Mouse (Mus musculus): Measurements from ENCODE around the gene Orm1. TPM values are rescaled to one million over a fixed set of nuclear protein-coding genes. Genes with fewer than 3 reads are reported as not detected.
"Not testable (repeated sequence)": the region's sequence is repeated elsewhere in the genome, so short reads cannot be mapped to it uniquely, and the experiment has no call there.

The Orm1 gene
- polyA plus RNA-seq, 1 experiment from 2014 or later = not detected

GRCm38 (mm10) chr4:63319566-63319965 is 24.8 kb upstream of the Orm1 start:
- H3K4me1 ChIP-seq, H3K27ac ChIP-seq, H3K9ac ChIP-seq: not testable (repeated sequence)

DNA sequence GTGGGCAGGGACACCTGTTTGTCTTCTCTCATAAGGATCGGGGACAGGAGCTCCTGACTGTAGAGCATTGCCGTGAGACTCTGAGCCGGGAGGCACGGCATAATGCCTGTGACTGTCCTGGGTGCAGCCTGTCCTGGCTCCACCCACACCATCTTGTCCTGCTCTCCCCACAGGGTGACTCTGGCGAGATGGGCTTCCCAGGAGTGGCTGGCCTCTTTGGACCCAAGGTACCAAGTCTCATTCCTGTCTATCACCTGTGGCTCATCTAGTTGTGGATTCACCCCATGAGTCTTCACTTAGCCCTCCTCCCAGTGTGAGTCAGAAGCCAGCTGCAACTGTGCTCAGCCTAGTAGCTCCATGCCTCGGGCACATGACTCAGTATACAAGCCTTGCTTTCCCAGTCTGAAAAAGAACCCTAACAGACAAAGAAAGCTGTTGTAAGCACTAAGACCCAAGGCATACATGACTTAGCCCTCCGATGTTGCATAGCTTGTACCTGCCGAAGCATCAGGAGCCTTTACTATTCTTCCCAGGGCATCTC is 21.0 kb upstream of the Orm1 start:
- WGBS = 86% methylated on average over 8 of the region's 8 CpGs
- ATAC-seq (replicated peaks) = no peak
- H3K27me3 ChIP-seq (replicated peaks) = no peaks in the 10 kb centered on the region
- H3K9me3 ChIP-seq = peaks cover 4% of the 10 kb centered on the region; the same call in 1 of the 2 replicates
- H3K36me3 ChIP-seq (replicated peaks) = no peaks in the 10 kb centered on the region
- H3K4me3 ChIP-seq = no peak overlapping the region
- H3K9ac ChIP-seq = no peak overlapping the region
- H3K4me2 ChIP-seq = no peak overlapping the region
- H3K27ac ChIP-seq = no peak overlapping the region
- H3K4me1 ChIP-seq = no peaks in the 10 kb centered on the region

More at GRCm38 (mm10) chr4:63319566-63319965, 24.8 kb upstream of the Orm1 start:
- H3K4me3 ChIP-seq; ATAC-seq (replicated peaks); H3K4me2 ChIP-seq; H3K9me3 ChIP-seq; H3K36me3 ChIP-seq (replicated peaks); H3K27me3 ChIP-seq (replicated peaks): not testable (repeated sequence)
- 23% methylated on average over 3 of the region's 3 CpGs for WGBS

- H3K36me3 ChIP-seq (replicated peaks) = no peaks in the 10 kb centered on the region
- H3K4me3 ChIP-seq = no peak overlapping the region
- H3K9ac ChIP-seq = no peak overlapping the region
- no peaks in the 10 kb centered on the region for H3K27me3 ChIP-seq (replicated peaks)
- H3K4me2 ChIP-seq = no peak overlapping the region
- no peak for ATAC-seq (replicated peaks)
- no peaks in the 10 kb centered on the region for H3K4me1 ChIP-seq
- no peaks in the 10 kb centered on the region for H3K9me3 ChIP-seq
- WGBS = 84% methylated on average over 4 of the region's 4 CpGs
- H3K27ac ChIP-seq = no peak overlapping the region
Measured at GRCm38 (mm10) chr4:63333403-63333802, 11.0 kb upstream of the Orm1 start.

GRCm38 (mm10) chr4:63338414-63339076 is 5.8 kb upstream of the Orm1 start:
- WGBS = 61% methylated on average over 3 of the region's 3 CpGs

DNA sequence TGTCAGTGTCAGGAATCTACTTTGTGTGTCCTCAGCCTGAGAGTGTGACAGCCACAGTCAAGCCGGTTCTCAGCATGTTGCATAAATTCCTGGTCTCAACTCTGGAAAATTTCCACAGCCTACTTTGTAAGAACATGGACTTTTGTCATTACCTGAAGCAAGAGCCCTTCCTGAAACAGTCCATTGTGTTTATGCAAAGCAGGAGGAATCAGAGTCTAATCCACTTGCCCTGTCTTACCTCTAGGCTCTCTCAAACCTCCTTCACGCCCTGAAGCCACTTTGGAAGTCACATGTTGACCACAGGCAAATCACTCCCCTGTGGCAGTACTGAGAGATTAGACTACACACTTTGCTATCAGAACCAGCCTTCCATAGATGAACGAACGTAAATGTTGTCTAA is 1.9 kb upstream of the Orm1 start:
- no peak overlapping the region for H3K27ac ChIP-seq

More at GRCm38 (mm10) chr4:63338414-63339076, 5.8 kb upstream of the Orm1 start:
- Histone ChIP-seq H3K9me3 (no peaks in the 10 kb centered on the region), H3K36me3 (replicated peaks) (no peaks in the 10 kb centered on the region), H3K4me1 (no peaks in the 10 kb centered on the region), H3K9ac (no peak overlapping the region), H3K27ac (no peak overlapping the region), H3K4me3 (no peak overlapping the region), H3K4me2 (no peak overlapping the region), H3K27me3 (replicated peaks) (no peaks in the 10 kb centered on the region)
- ATAC-seq (replicated peaks) = no peak

DNA sequence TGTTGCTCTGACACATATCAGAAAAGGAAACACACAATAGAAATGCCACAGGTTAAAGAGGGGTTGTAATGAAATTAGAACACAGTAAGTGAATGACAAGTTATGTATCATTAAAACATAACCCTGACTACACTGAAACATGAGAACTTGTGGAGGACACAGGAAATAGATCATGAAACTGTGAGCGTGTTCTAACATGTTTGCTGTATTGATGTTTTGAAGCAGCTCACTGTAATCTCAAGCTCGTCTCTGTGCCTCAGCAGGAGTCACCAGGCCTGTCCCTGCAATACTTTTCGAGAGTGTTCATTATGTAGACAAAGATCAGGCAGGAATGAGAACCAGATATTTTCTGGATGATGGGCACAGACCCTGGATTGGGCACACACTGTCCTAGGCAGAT is 752 bp upstream of the Orm1 start:
- no peak overlapping the region for H3K9ac ChIP-seq
- no peaks in the 10 kb centered on the region for H3K27me3 ChIP-seq (replicated peaks)
- H3K4me3 ChIP-seq = no peak overlapping the region
- no peak overlapping the region for H3K27ac ChIP-seq
- H3K4me2 ChIP-seq = no peak overlapping the region
- 67% methylated on average over 3 of the region's 3 CpGs for WGBS
- no peak for ATAC-seq (replicated peaks)
- no peaks in the 10 kb centered on the region for H3K36me3 ChIP-seq (replicated peaks)
- H3K9me3 ChIP-seq = no peaks in the 10 kb centered on the region
- no peaks in the 10 kb centered on the region for H3K4me1 ChIP-seq

More for the DNA sequence above, 1.9 kb upstream of the Orm1 start:
- Histone ChIP-seq H3K9me3 (no peaks in the 10 kb centered on the region), H3K4me3 (no peak overlapping the region), H3K27me3 (replicated peaks) (no peaks in the 10 kb centered on the region), H3K9ac (no peak overlapping the region), H3K4me1 (no peaks in the 10 kb centered on the region), H3K36me3 (replicated peaks) (no peaks in the 10 kb centered on the region), H3K4me2 (no peak overlapping the region)
- no peak for ATAC-seq (replicated peaks)
- WGBS = 60% methylated on average over 4 of the region's 4 CpGs

DNA sequence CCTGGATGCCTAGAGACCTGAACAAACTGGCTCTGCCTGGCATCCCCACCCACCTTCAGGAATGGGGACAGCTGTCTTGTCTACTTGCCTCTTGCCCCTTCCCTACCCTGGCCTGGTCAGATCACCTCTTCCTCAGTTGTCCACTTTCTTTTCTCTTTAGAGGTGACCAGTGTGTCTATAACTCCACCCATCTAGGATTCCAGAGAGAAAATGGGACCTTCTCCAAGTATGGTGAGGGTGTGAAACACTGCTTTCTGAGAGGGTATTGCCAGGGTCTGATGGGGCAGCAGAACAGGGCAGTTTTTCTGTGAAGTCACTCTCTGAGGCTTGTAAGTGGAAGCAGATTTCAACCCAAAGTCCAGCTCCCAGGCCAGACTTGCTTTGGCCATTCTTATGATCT is 901 bp downstream of the Orm1 start:
- H3K4me1 ChIP-seq = no peaks in the 10 kb centered on the region
- H3K4me2 ChIP-seq = no peak overlapping the region
- H3K27ac ChIP-seq = no peak overlapping the region
- no peak overlapping the region for H3K9ac ChIP-seq
- no peak for ATAC-seq (replicated peaks)
- no peak overlapping the region for H3K4me3 ChIP-seq
- no peaks in the 10 kb centered on the region for H3K27me3 ChIP-seq (replicated peaks)
- no peaks in the 10 kb centered on the region for H3K36me3 ChIP-seq (replicated peaks)
- H3K9me3 ChIP-seq = no peaks in the 10 kb centered on the region

DNA sequence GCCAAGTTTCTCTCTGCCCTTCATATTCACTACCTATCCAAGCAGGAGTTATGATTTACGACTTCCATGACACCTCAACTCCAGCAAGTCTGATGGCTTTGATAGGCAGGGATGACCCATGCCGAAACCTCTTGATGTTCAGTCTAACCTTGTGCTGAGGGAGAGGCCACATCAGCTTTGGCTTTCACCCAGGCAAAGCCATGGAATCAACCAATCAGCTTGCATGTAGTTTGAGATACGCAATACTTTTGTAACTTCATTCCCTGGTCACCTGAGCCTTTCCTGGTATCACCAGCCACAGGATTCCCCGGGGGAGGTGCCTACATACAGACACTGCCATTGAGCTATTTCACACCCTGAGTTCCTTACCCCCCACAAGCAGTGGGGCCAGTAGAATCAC is 2.3 kb downstream of the Orm1 start:
- H3K9ac ChIP-seq = no peak overlapping the region
- no peaks in the 10 kb centered on the region for H3K9me3 ChIP-seq
- H3K4me1 ChIP-seq = no peaks in the 10 kb centered on the region
- no peak overlapping the region for H3K27ac ChIP-seq
- H3K27me3 ChIP-seq (replicated peaks) = no peaks in the 10 kb centered on the region
- H3K4me2 ChIP-seq = no peak overlapping the region
- 98% methylated on average over 4 of the region's 4 CpGs for WGBS
- no peak for ATAC-seq (replicated peaks)
- H3K36me3 ChIP-seq (replicated peaks) = no peaks in the 10 kb centered on the region
- no peak overlapping the region for H3K4me3 ChIP-seq

- Histone ChIP-seq H3K9me3 (no peaks in the 10 kb centered on the region), H3K9ac (no peak overlapping the region), H3K27ac (no peak overlapping the region), H3K4me1 (no peaks in the 10 kb centered on the region), H3K4me2 (no peak overlapping the region), H3K27me3 (replicated peaks) (no peaks in the 10 kb centered on the region), H3K4me3 (no peak overlapping the region), H3K36me3 (replicated peaks) (no peaks in the 10 kb centered on the region)
- no peak for ATAC-seq (replicated peaks)
- 73% methylated on average over 6 of the region's 6 CpGs for WGBS
Measured at GRCm38 (mm10) chr4:63348524-63348923, 4.2 kb downstream of the Orm1 start.

GRCm38 (mm10) chr4:63355877-63356665 is 11.7 kb downstream of the Orm1 start, which contains the start of gene Orm3:
TSS of gene Orm3 (plus strand) at chr4:63356162.
- H3K27ac ChIP-seq = no peak within 1 kb of the TSS
- ATAC-seq (replicated peaks) = no peak

DNA sequence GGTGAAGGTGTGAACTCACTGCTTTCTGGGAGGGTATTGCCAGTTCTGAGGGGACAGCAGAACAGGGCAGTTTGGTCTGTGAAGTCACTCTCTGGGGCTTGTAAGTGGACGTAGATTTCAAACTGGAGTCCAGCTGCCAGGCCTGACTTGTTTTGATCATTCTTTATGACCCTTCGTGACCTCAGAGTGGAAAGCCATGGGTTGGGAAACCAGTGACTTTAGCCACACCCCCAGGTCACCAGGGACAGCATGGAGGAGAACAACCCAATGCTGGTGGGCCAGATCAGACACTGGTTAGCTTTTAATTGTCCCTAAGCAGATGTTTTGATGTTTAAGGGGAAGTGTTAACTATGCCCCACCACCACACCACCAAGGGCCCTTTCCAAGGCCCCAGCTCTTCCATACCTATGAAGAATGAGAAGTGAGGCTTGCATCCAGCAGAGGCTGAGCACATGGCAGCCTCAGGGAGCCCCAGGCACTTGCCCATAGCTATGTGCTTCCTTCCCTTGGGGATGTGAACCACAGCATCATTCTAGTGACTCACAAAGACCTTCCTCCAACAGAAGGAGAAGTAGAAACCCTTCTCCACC is 12.7 kb downstream of the Orm1 start:
- 65% methylated on average over 2 of the region's 2 CpGs for WGBS
- H3K9ac ChIP-seq = no peak overlapping the region
- H3K4me2 ChIP-seq = no peak overlapping the region
- no peaks in the 10 kb centered on the region for H3K36me3 ChIP-seq (replicated peaks)
- no peaks in the 10 kb centered on the region for H3K9me3 ChIP-seq
- H3K4me3 ChIP-seq = no peak overlapping the region
- no peaks in the 10 kb centered on the region for H3K4me1 ChIP-seq
- no peak overlapping the region for H3K27ac ChIP-seq
- no peak for ATAC-seq (replicated peaks)
- H3K27me3 ChIP-seq (replicated peaks) = no peaks in the 10 kb centered on the region

More at GRCm38 (mm10) chr4:63355877-63356665, 11.7 kb downstream of the Orm1 start, which contains the start of gene Orm3:
- H3K9ac ChIP-seq = no peak within 1 kb of the TSS
- no peaks in the 10 kb centered on the region for H3K9me3 ChIP-seq
- no peaks in the 10 kb centered on the region for H3K36me3 ChIP-seq (replicated peaks)
- H3K4me3 ChIP-seq = no peak within 1 kb of the TSS
- WGBS = 84% methylated on average over 4 of the region's 4 CpGs
- no peaks in the 10 kb centered on the region for H3K4me1 ChIP-seq
- H3K4me2 ChIP-seq = no peak within 1 kb of the TSS
- H3K27me3 ChIP-seq (replicated peaks) = no peaks in the 10 kb centered on the region

DNA sequence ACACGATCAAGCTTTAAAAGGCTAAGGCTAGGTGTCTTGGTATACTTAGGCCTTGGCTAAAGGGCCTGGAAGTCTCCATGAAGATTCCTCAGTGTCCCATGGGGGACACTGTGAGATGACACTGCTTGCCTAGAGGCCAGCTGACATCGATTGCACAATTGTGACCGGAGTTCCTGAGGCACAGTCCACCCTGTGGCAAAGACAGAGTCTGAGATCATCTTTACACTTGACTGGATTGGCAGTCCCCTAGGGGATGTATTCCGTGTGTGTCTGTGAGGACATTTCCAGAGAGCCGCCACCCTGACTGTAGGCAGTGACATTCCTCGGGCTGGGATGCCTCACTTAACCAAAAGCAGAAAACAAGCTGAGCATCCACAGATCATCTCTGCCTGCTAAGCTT is 15.5 kb downstream of the Orm1 start:
- Histone ChIP-seq H3K4me1 (no peaks in the 10 kb centered on the region), H3K4me2 (no peak overlapping the region), H3K4me3 (no peak overlapping the region), H3K36me3 (replicated peaks) (no peaks in the 10 kb centered on the region), H3K9ac (no peak overlapping the region), H3K9me3 (no peaks in the 10 kb centered on the region), H3K27ac (no peak overlapping the region), H3K27me3 (replicated peaks) (no peaks in the 10 kb centered on the region)
- WGBS = 65% methylated on average over 6 of the region's 6 CpGs
- ATAC-seq (replicated peaks) = no peak
